Mouse (Mus musculus) forebrain, embryonic 13.5 days (tissue): ENCODE data around the gene Elmod2. TPM values are rescaled to one million over a fixed set of nuclear protein-coding genes. Genes with fewer than 3 reads are reported as not detected.
A peak's percentile ranks its signal among the peaks of the same experiment; 100 is the strongest.
"Not testable (repeated sequence)": the region's sequence is repeated elsewhere in the genome, so short reads cannot be mapped to it uniquely, and the experiment has no call there.

Experiments used
- ATAC-seq: fragments of 200-750 bp; cut with Nextera tagmentation; 2 replicates; pipeline ENCODE4 v1.8.0; 2017
- H3K27ac ChIP-seq: fragments of 300-500 bp; sonication (generic); 2 replicates; pipeline ENCODE4 v1.5.1; 2015; ENCODE audit warnings: inconsistent platforms, mild to moderate bottlenecking, moderate library complexity
- H3K27me3 ChIP-seq: fragments of 300-500 bp; sonication (generic); 2 replicates; pipeline ENCODE4 v1.6.1; 2015; ENCODE audit warnings: mild to moderate bottlenecking, inconsistent platforms
- H3K36me3 ChIP-seq: fragments of 300-500 bp; sonication (generic); 2 replicates; pipeline ENCODE4 v1.6.1; 2015; ENCODE audit warnings: mild to moderate bottlenecking, inconsistent platforms; ENCODE audit not compliant: poor library complexity, severe bottlenecking
- H3K4me1 ChIP-seq: fragments of 300-500 bp; sonication (generic); 2 replicates; pipeline ENCODE4 v1.6.1; 2015; ENCODE audit warnings: inconsistent platforms
- H3K4me2 ChIP-seq: fragments of 300-500 bp; sonication (generic); 2 replicates; pipeline ENCODE4 v1.6.1; 2015; ENCODE audit warnings: inconsistent platforms, mild to moderate bottlenecking, moderate library complexity
- H3K4me3 ChIP-seq: fragments of 300-500 bp; sonication (generic); 2 replicates; pipeline ENCODE4 v1.5.1; 2015; ENCODE audit warnings: mild to moderate bottlenecking, inconsistent platforms
- H3K9ac ChIP-seq: fragments of 300-500 bp; sonication (generic); 2 replicates; pipeline ENCODE4 v1.6.1; 2015; ENCODE audit warnings: mild to moderate bottlenecking, inconsistent platforms
- H3K9me3 ChIP-seq: fragments of 300-500 bp; sonication (generic); replicated peaks from 2 replicates; pipeline ENCODE4 v1.6.1; 2016; ENCODE audit warnings: inconsistent platforms
- WGBS: fragments of 180-500 bp; shearing (Covaris S2); methylation state at CpG from one replicate; pipeline ENCODE4 v1.1.7; 2015; 5-methylcytosine and 5-hydroxymethylcytosine counted together
- polyA plus RNA-seq: library from polyadenylated mRNA; unstranded; fragments of >200 nt; fragmentation: Nextera tagmentation; extraction: Ambion mirVana; gene quantifications from 2 replicates; pipeline ENCODE4 v1.2.1, GENCODE M21; 2015

The Elmod2 gene
- polyA plus RNA-seq, 1 experiment from 2014 or later: 27.9 TPM

DNA sequence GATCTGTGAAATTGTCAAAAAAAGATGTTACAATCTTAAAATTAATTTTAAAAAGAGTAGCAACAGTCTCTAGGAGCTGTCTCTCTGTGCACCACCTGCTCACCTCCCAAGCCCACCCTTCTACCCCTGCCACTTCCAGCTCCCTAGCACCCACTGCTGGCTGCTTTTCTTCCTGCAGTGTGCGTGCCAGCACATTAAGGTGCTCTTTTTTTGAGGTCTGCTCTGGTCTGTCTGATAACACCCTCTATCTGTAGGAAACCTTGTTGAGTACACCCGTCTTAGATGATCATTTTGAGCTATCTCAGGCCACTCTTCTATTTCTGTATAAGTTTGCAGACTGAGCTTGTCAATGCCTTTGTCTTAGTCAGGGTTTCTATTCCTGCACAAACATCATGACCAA lies 9.2 kb downstream of the Elmod2 start:
- no peak overlapping the region for H3K4me2 ChIP-seq
- no peaks in the 10 kb centered on the region for H3K4me1 ChIP-seq
- no peak overlapping the region for H3K27ac ChIP-seq
- no peaks in the 10 kb centered on the region for H3K27me3 ChIP-seq
- 0 out of 2 replicates have a peak, but pooled peaks have one; percentile 21 for ATAC-seq
- no peak overlapping the region for H3K4me3 ChIP-seq
- peaks cover 57% of the 10 kb centered on the region for H3K36me3 ChIP-seq
- H3K9ac ChIP-seq: no peak overlapping the region
- WGBS: 86% methylated on average over 2 of the region's 2 CpGs
- no peaks in the 10 kb centered on the region for H3K9me3 ChIP-seq

DNA sequence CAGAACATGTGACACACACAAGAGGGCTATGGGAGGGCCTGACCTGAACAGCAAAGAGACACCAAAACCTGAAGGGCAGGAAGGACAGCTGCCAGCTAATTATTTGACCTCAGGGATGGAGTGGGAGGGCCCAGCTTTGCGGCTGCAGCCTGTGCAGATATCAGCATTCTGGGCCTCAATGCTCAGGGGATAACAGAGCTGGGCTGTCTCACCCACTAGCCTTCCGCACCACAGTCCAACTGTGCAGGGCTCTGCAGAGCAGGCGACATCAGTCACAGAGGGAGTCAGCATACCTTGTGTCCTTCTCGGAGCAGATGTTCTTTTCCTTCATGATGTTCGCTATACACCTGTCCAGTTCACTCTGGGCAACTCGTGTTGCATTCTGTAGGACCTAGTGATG lies 9.9 kb downstream of the Elmod2 start:
- H3K9ac ChIP-seq: no peak overlapping the region
- no peak overlapping the region for H3K4me2 ChIP-seq
- no peaks in the 10 kb centered on the region for H3K9me3 ChIP-seq
- H3K27ac ChIP-seq: no peak overlapping the region
- no peaks in the 10 kb centered on the region for H3K27me3 ChIP-seq
- 96% methylated on average over 6 of the region's 6 CpGs for WGBS
- no peak for ATAC-seq
- no peaks in the 10 kb centered on the region for H3K4me1 ChIP-seq
- H3K36me3 ChIP-seq: peaks cover 56% of the 10 kb centered on the region
- H3K4me3 ChIP-seq: no peak overlapping the region

DNA sequence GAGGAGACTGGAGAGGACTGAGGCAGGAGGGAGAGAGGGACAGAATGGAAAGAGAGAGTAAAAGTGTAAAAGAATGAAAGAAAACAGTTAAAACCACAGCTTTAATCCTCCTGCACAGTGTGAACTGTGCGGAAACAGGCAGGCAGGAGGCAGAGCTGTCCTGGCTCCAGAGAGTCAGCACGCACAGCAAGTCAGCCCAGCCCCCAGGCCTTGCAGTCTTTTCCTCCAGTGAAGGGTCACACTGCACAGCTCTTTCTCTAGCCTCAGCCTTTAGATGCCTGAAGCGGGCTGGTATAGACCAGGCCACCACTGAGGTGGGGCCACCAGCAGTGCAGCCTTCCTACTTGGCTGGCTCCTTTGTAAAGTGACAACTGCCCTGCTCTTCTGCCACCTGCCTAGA lies 11.7 kb downstream of the Elmod2 start:
- Histone ChIP-seq H3K9me3 (no peaks in the 10 kb centered on the region), H3K27me3 (no peaks in the 10 kb centered on the region), H3K27ac (no peak overlapping the region), H3K4me3 (no peak overlapping the region), H3K4me1 (no peaks in the 10 kb centered on the region), H3K36me3 (peaks cover 62% of the 10 kb centered on the region), H3K4me2 (no peak overlapping the region), H3K9ac (no peak overlapping the region)
- ATAC-seq: no peak
- 39% methylated on average over 3 of the region's 3 CpGs for WGBS

GRCm38 (mm10) chr8:83315691-83316090 lies 16.6 kb downstream of the Elmod2 start:
- H3K4me1 ChIP-seq: no peaks in the 10 kb centered on the region
- no peak overlapping the region for H3K4me2 ChIP-seq
- no peak overlapping the region for H3K27ac ChIP-seq
- peaks cover 56% of the 10 kb centered on the region for H3K36me3 ChIP-seq
- no peak overlapping the region for H3K4me3 ChIP-seq
- no peaks in the 10 kb centered on the region for H3K27me3 ChIP-seq
- no peaks in the 10 kb centered on the region for H3K9me3 ChIP-seq
- no peak for ATAC-seq
- WGBS: 81% methylated on average over 2 of the region's 2 CpGs
- H3K9ac ChIP-seq: no peak overlapping the region

DNA sequence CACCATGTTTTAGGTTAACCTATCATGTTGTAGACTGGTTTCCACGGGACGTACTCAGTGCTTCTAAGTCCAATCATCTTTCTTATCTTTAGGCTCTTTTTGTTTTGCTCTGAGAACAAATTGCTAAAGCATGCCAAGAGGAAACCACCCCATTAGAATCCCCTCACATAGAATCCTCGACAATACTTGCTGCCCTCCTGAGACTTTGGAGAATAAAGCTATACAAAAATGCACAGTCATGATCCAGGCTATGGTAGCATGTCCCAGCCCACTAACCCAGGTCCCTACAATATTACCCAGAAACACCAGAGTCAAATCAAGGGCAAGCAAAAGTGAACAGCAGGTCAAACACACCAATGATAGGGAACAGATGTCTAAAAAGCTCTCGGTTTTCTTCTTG lies 17.2 kb downstream of the Elmod2 start:
- not testable (repeated sequence) for H3K4me1 ChIP-seq, H3K9me3 ChIP-seq, ATAC-seq, H3K27me3 ChIP-seq, H3K4me2 ChIP-seq, H3K9ac ChIP-seq, H3K4me3 ChIP-seq, H3K27ac ChIP-seq
- 88% methylated on average over 4 of the region's 4 CpGs for WGBS
- peaks cover 51% of the 10 kb centered on the region for H3K36me3 ChIP-seq

DNA sequence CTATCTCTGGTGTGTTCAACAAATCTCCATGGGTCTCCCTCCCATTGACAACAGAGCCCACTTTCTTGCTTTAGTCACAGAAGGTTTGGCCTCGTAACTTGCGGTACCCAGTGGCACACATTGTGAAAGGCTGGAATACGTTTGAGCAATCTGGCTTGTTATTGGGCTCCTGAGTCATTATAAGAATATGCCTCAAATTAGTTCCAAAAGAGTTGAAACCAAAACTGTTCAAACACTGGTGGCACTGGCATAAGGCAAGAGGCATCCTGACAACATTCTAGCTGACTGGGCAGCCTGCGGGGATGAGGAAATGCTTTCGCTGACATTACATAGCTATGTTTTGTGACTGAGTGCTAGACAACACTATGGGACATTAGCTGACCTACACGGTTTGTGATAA lies 22.4 kb downstream of the Elmod2 start:
- no peak for ATAC-seq
- Histone ChIP-seq H3K27me3 (no peaks in the 10 kb centered on the region), H3K4me1 (no peaks in the 10 kb centered on the region), H3K36me3 (peaks cover 13% of the 10 kb centered on the region), H3K9me3 (no peaks in the 10 kb centered on the region), H3K9ac (no peak overlapping the region), H3K27ac (no peak overlapping the region), H3K4me3 (no peak overlapping the region), H3K4me2 (no peak overlapping the region)
- WGBS: 92% methylated on average over 6 of the region's 6 CpGs

GRCm38 (mm10) chr8:83304946-83305345 lies 27.3 kb downstream of the Elmod2 start:
- Histone ChIP-seq H3K27me3 (no peaks in the 10 kb centered on the region), H3K27ac (no peak overlapping the region), H3K4me1 (no peaks in the 10 kb centered on the region), H3K4me3 (no peak overlapping the region), H3K36me3 (no peaks in the 10 kb centered on the region), H3K9ac (no peak overlapping the region), H3K9me3 (0 out of 2 replicates have a peak, but pooled peaks cover 3% of the 10 kb centered on the region), H3K4me2 (no peak overlapping the region)
- WGBS: 79% methylated on average over 1 of the region's 1 CpGs
- ATAC-seq: no peak

- Histone ChIP-seq H3K9ac (no peak overlapping the region), H3K9me3 (0 out of 2 replicates have a peak, but pooled peaks cover 4% of the 10 kb centered on the region), H3K27ac (no peak overlapping the region), H3K4me1 (no peaks in the 10 kb centered on the region), H3K4me2 (no peak overlapping the region), H3K27me3 (no peaks in the 10 kb centered on the region), H3K36me3 (no peaks in the 10 kb centered on the region), H3K4me3 (no peak overlapping the region)
- WGBS: 46% methylated on average over 1 of the region's 1 CpGs
- no peak for ATAC-seq
These were observed 32.2 kb downstream of the Elmod2 start for GRCm38 (mm10) chr8:83300135-83300534.

GRCm38 (mm10) chr8:83297375-83297774 lies 34.9 kb downstream of the Elmod2 start:
- H3K27ac ChIP-seq: no peak overlapping the region
- H3K4me1 ChIP-seq: no peaks in the 10 kb centered on the region
- no peaks in the 10 kb centered on the region for H3K36me3 ChIP-seq
- WGBS: 81% methylated on average over 4 of the region's 4 CpGs
- 0 out of 2 replicates have a peak, but pooled peaks cover 4% of the 10 kb centered on the region for H3K9me3 ChIP-seq
- no peak for ATAC-seq
- no peak overlapping the region for H3K4me3 ChIP-seq
- H3K4me2 ChIP-seq: no peak overlapping the region
- H3K9ac ChIP-seq: no peak overlapping the region
- no peaks in the 10 kb centered on the region for H3K27me3 ChIP-seq

- no peak within 1 kb of the TSS for H3K9ac ChIP-seq
These were observed 42.1 kb downstream of the Elmod2 start, which contains the start of gene Ucp1 for GRCm38 (mm10) chr8:83290176-83290575. Gene Ucp1 (plus strand): TSS chr8:83290352.

GRCm38 (mm10) chr8:83285391-83285790 lies 46.9 kb downstream of the Elmod2 start:
- no peak for ATAC-seq
- Histone ChIP-seq H3K4me2 (no peak overlapping the region), H3K4me3 (no peak overlapping the region), H3K27ac (no peak overlapping the region), H3K36me3 (no peaks in the 10 kb centered on the region), H3K9me3 (no peaks in the 10 kb centered on the region), H3K9ac (no peak overlapping the region), H3K4me1 (peaks cover 7% of the 10 kb centered on the region; the same call in 1 of the 2 replicates), H3K27me3 (peaks cover 11% of the 10 kb centered on the region)
- WGBS: 79% methylated on average over 8 of the region's 8 CpGs

More at GRCm38 (mm10) chr8:83290176-83290575, 42.1 kb downstream of the Elmod2 start, which contains the start of gene Ucp1:
- no peak for ATAC-seq
- peaks cover 21% of the 10 kb centered on the region for H3K27me3 ChIP-seq
- WGBS: 3% methylated on average over 20 of the region's 20 CpGs
- no peaks in the 10 kb centered on the region for H3K36me3 ChIP-seq
- H3K4me3 ChIP-seq: peak within 1 kb of the TSS; percentile 22
- H3K4me2 ChIP-seq: peak within 1 kb of the TSS; percentile 55
- H3K27ac ChIP-seq: no peak within 1 kb of the TSS
- no peaks in the 10 kb centered on the region for H3K9me3 ChIP-seq
- H3K4me1 ChIP-seq: peaks cover 7% of the 10 kb centered on the region; the same call in 1 of the 2 replicates

DNA sequence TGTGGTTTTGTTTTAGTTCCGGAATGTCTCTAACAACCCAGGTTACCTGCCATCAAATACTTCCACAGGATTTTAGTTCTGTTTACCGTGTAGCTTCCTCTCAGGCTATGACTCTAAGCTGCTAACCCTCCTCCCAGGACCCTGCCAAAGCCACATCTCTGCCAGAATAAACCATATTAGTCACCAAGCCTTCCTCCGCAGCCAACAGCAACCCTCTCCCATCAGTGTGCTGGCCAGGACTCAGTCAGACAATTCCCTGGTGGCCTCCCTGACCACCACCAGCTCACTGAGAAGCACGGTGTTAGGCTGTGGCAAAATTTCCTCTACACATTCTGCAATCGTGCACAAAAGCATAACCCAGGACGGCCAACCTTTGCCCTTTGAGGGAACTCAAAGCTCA lies 53.9 kb downstream of the Elmod2 start:
- Histone ChIP-seq H3K4me3 (no peak overlapping the region), H3K27ac (no peak overlapping the region), H3K9me3 (no peaks in the 10 kb centered on the region), H3K27me3 (no peaks in the 10 kb centered on the region), H3K4me2 (no peak overlapping the region), H3K4me1 (no peaks in the 10 kb centered on the region), H3K36me3 (peaks cover 11% of the 10 kb centered on the region), H3K9ac (no peak overlapping the region)
- 89% methylated on average over 6 of the region's 6 CpGs for WGBS
- ATAC-seq: no peak

DNA sequence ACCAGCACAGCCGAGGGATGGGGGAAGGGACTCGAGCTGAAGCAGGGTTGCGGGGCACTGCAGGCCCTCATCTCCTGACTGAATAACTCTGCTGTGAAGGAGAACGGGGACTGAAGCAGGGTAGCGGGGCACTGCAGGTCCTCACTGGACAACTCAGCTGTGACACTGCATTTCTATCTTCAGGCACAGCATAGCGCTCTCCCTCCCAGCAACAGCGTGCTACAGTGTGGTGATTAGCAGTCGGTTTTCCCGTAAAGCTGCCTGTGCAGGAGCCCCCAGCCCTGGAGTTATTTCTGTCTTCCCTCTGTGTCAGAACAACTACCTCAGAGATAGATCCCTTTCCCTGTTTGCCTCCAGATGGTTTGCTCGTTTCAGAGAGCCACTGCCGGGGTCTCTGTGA lies 57.8 kb downstream of the Elmod2 start:
- Histone ChIP-seq H3K27me3 (no peaks in the 10 kb centered on the region), H3K27ac (no peak overlapping the region), H3K4me2 (no peak overlapping the region), H3K4me3 (no peak overlapping the region), H3K9me3 (no peaks in the 10 kb centered on the region), H3K36me3 (peaks cover 39% of the 10 kb centered on the region), H3K4me1 (no peaks in the 10 kb centered on the region), H3K9ac (no peak overlapping the region)
- WGBS: 77% methylated on average over 11 of the region's 11 CpGs
- no peak for ATAC-seq
